Mouse (Mus musculus): ENCODE measurements at regions not wholly inside any gene's neighbourhood (a gene's known extent, or its start where the extent isn't known, plus 50 kb on each side); places are given as distances from the start of the nearest gene placed in this dataset.

DNA sequence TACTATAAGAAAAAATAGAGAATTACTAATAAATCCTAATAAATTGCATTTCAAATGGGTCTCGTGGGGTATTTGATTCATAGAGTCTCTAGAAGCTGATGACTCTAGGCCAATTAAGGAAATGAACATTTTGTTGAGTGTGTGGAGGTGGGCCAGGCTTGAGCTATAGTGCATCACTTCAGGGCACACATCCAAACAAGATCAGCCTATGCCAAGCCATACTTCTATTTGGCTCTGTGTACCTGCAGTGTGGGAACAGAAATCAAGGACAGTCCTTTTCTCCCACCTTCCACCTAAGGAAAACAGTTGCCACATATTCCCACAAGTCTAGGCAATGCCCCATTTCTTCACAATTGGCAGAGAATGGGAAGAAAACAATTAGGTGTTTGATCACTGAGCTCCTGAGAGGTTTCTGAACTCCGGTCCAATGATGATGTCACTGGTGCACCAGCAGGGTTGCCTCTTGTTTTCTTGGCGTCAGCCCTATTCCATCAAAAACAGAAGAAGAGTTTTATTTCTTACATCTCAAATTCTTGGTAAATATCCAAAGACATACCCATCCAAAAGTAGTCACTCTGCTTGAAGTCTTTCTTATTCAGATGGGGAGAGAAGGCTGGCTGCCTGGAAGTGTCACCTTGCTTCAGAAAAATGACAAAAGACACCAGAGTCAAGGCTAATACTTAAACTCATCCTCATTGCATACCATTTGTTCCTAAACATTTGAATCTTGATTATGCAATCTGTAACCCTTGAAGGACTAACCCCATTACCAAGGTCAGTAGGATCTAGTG is 2092.3 kb downstream of the 4930444P10Rik start:
- no peaks in the 10 kb centered on the region for H3K36me3 ChIP-seq
- H3K4me1 ChIP-seq, result peaks cover 6% of the 10 kb centered on the region; the same call in 1 of the 2 replicates
- H3K9ac ChIP-seq (replicated peaks), result no peak overlapping the region
- H3K27ac ChIP-seq (replicated peaks), result no peak overlapping the region
- ATAC-seq (replicated peaks), result peak; percentile 75; the same call in 1 of the 2 replicates
- H3K4me3 ChIP-seq, result no peak overlapping the region
- 41% methylated on average over 3 of the region's 3 CpGs for WGBS
- H3K9me3 ChIP-seq, result no peaks in the 10 kb centered on the region
- no peaks in the 10 kb centered on the region for H3K27me3 ChIP-seq
- no peak overlapping the region for H3K4me2 ChIP-seq (replicated peaks)

DNA sequence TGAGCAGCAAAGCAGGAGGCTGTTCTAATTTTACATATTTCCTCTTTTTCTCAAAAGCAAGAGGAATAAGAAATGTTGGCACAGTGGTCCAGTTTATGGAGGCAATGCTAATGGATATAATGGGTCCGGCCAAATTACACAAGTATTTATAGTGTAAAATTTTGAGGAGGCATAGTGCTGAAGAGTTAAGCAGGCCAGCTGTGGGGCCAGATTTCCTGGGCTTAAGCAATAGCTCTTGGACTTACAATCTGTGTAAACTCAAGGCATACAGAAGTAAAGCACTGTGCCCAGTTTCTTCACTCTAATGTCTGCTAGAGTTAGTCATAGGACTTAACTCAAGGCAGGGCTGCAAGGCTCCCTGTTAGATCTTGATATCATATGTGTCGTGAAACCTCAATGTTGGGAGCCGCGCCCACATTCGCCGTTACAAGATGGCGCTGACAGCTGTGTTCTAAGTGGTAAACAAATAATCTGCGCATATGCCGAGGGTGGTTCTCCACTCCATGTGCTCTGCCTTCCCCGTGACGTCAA is 2094.9 kb downstream of the 4930444P10Rik start:
- H3K9ac ChIP-seq (replicated peaks), result no peak overlapping the region
- WGBS, result 91% methylated on average over 9 of the region's 11 CpGs
- no peak overlapping the region for H3K4me2 ChIP-seq (replicated peaks)
- no peaks in the 10 kb centered on the region for H3K9me3 ChIP-seq
- no peak for ATAC-seq (replicated peaks)
- no peaks in the 10 kb centered on the region for H3K36me3 ChIP-seq
- H3K4me3 ChIP-seq, result no peak overlapping the region
- no peaks in the 10 kb centered on the region for H3K27me3 ChIP-seq
- peaks cover 6% of the 10 kb centered on the region; the same call in 1 of the 2 replicates for H3K4me1 ChIP-seq
- no peak overlapping the region for H3K27ac ChIP-seq (replicated peaks)

DNA sequence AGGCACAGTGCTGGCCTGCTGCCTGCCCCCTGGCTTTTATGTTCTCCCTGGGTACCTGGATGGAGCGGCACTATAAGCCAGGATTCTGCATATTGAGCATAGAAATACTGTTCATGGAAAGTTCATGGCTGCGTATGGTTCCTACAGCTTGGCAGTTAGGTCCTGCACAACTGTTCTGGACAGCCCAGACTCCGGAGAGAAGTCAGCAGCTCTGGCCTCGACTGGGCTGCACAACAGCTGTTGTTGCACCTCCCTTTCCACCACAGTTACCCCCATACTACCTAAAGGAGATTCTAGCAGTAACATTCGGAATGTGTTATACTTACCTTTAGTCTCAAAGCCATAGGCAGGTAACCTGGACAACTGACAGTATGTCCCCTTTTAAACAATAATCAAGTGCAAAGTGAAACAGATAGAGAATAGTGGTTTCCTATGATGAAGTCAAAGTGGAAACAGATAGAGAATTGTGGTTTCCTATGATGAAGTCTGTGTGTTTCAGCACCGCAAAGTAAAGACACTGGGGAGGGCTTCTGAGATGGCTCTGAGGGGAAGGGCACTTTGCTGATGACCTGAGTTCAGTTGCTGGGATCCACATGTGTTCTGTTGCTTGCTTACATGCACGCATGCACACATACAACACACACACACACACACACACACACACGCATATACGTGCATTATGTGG is 2099.2 kb downstream of the 4930444P10Rik start:
- no peaks in the 10 kb centered on the region for H3K36me3 ChIP-seq
- ATAC-seq (replicated peaks), result no peak
- no peak overlapping the region for H3K27ac ChIP-seq (replicated peaks)
- no peak overlapping the region for H3K9ac ChIP-seq (replicated peaks)
- peaks cover 7% of the 10 kb centered on the region; the same call in 1 of the 2 replicates for H3K4me1 ChIP-seq
- H3K4me2 ChIP-seq (replicated peaks), result no peak overlapping the region
- 91% methylated on average over 9 of the region's 9 CpGs for WGBS
- no peaks in the 10 kb centered on the region for H3K27me3 ChIP-seq
- no peak overlapping the region for H3K4me3 ChIP-seq
- H3K9me3 ChIP-seq, result no peaks in the 10 kb centered on the region

DNA sequence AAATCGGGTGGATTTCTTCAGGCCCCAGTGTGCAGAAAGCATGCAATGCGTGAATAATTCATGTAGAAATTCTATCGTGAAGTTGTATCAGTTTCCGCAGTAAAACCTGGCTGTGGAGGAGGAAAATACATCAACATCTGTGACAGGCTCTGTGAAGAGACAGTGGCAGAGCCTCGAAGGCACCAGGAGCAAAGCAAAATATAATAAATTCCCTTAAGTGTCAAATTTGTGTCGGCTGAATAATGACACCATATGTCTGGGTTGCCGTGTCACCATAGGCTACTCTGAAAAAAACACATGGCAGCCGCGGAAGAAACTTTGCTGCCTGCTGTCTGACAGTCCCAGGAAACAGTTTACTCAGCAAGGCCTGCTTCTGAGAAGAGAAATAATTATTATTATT is 2100.1 kb downstream of the 4930444P10Rik start:
- Histone ChIP-seq H3K27me3 (no peaks in the 10 kb centered on the region), H3K4me3 (no peak overlapping the region), H3K4me1 (peaks cover 7% of the 10 kb centered on the region; the same call in 1 of the 2 replicates), H3K9me3 (no peaks in the 10 kb centered on the region), H3K36me3 (no peaks in the 10 kb centered on the region), H3K9ac (replicated peaks) (no peak overlapping the region), H3K27ac (replicated peaks) (no peak overlapping the region), H3K4me2 (replicated peaks) (no peak overlapping the region)
- 46% methylated on average over 9 of the region's 9 CpGs for WGBS
- ATAC-seq (replicated peaks), result peak; percentile 57; the same call in 1 of the 2 replicates

DNA sequence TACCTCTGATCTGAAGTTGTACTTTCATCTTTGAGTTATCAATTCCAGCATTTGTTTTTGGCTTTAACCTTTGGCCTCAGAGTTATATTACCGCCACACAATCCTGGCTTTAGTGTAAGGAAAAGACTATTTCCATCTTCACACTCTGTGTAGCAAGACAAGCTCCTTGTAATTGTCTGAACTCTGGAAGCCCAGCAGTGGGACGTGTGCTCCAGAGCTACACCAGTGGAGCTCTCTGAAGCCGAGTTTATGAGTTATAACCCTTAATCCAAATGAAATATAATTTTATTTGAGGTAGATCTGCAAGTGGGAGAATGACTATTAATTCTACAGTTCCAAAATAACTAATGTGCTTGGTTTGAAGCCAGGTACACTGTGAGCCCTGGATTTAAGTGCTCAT is 2103.8 kb downstream of the 4930444P10Rik start:
- Histone ChIP-seq H3K9ac (replicated peaks) (no peak overlapping the region), H3K27ac (replicated peaks) (no peak overlapping the region), H3K4me2 (replicated peaks) (no peak overlapping the region), H3K9me3 (no peaks in the 10 kb centered on the region), H3K4me1 (peaks cover 7% of the 10 kb centered on the region; the same call in 1 of the 2 replicates), H3K36me3 (no peaks in the 10 kb centered on the region), H3K27me3 (no peaks in the 10 kb centered on the region), H3K4me3 (no peak overlapping the region)
- 89% methylated on average over 3 of the region's 3 CpGs for WGBS
- no peak for ATAC-seq (replicated peaks)

DNA sequence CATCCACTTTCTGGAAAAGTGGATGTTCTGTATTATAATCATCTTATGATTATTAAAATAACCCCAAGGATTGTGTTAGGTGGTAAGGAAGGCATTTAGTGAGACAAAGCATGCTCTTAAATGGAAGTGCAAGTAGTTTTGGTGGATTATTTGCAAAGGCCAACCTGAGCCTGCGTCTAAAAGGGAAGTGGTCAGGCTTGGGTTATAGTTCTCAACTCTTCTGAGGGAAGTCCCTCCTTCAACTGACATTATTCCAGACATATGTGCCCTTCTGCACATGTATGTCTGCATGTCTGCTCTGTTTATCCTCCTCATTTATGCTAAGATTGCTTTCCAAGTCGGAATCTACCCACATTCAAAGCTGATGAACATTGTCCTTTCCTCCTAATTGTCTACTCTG is 2108.3 kb downstream of the 4930444P10Rik start:
- Histone ChIP-seq H3K36me3 (no peaks in the 10 kb centered on the region), H3K9me3 (no peaks in the 10 kb centered on the region), H3K4me3 (no peak overlapping the region), H3K27me3 (no peaks in the 10 kb centered on the region), H3K4me2 (replicated peaks) (no peak overlapping the region), H3K4me1 (no peaks in the 10 kb centered on the region), H3K27ac (replicated peaks) (no peak overlapping the region), H3K9ac (replicated peaks) (no peak overlapping the region)
- ATAC-seq (replicated peaks), result no peak
- 88% methylated on average over 2 of the region's 2 CpGs for WGBS

DNA sequence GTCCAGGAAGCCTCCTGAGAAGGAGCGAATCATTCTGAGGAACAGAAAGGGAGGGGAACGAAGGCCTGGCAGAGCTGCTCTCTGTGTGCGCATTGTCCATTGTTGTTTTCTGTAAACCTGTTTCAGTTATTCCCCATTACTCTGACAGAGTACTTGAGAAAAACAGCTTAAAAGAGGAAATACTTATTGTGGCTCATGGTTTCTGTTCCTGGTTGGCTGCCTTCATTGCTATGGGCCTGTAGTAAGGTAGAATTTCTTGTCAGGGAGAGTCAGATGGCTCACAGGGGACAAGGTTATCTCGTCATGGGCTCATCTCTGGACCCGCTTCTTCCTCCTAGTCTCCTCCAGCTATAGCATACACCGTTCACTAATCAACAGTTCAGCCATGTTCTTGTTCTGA is 2112.9 kb downstream of the 4930444P10Rik start:
- Histone ChIP-seq H3K9ac (replicated peaks) (no peak overlapping the region), H3K9me3 (no peaks in the 10 kb centered on the region), H3K4me2 (replicated peaks) (no peak overlapping the region), H3K27me3 (no peaks in the 10 kb centered on the region), H3K36me3 (no peaks in the 10 kb centered on the region), H3K4me3 (no peak overlapping the region), H3K4me1 (no peaks in the 10 kb centered on the region), H3K27ac (replicated peaks) (no peak overlapping the region)
- no peak for ATAC-seq (replicated peaks)
- 84% methylated on average over 6 of the region's 6 CpGs for WGBS

DNA sequence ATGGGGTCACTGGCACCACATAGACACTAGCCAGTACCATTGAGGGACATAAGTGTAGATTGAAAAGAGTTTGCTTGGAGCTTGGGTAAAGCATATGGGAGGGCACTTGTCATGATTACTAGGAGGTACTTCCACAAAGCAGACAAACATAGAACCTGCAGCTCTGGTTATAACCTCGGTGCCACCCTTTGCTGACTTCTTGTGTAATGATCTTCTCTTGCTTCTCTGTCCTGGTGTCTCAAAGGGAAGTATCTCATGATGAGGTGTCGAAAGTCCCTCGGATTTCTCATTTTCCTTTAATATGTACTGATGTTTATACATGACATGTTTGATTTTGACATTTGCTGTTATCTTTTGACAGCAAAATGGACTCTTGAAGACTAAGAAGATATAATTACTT is 2114.5 kb downstream of the 4930444P10Rik start:
- H3K9me3 ChIP-seq, result no peaks in the 10 kb centered on the region
- WGBS, result 92% methylated on average over 3 of the region's 3 CpGs
- no peak overlapping the region for H3K4me3 ChIP-seq
- no peak overlapping the region for H3K4me2 ChIP-seq (replicated peaks)
- H3K9ac ChIP-seq (replicated peaks), result no peak overlapping the region
- H3K36me3 ChIP-seq, result no peaks in the 10 kb centered on the region
- no peaks in the 10 kb centered on the region for H3K4me1 ChIP-seq
- no peak overlapping the region for H3K27ac ChIP-seq (replicated peaks)
- ATAC-seq (replicated peaks), result no peak
- no peaks in the 10 kb centered on the region for H3K27me3 ChIP-seq

DNA sequence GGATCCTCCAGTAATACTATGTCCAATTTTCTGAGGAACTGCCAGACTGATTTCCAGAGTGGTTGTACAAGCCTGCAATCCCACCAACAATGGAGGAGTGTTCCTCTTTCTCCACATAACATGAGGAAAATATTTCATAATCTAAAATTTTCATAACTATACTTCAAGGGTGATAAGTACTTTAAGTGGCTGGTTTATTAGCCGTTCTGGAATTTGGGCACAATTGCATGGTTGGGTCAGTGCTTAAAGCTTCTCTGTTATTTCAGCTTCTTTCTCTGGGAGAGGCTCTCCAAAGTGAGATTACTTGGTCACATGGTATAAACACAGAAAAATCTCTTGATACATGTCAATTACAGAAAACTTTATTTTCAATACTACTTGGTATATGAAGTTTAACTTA is 2115.9 kb downstream of the 4930444P10Rik start:
- Histone ChIP-seq H3K27ac (replicated peaks) (no peak overlapping the region), H3K36me3 (no peaks in the 10 kb centered on the region), H3K4me3 (no peak overlapping the region), H3K9me3 (no peaks in the 10 kb centered on the region), H3K27me3 (no peaks in the 10 kb centered on the region), H3K9ac (replicated peaks) (no peak overlapping the region), H3K4me1 (no peaks in the 10 kb centered on the region), H3K4me2 (replicated peaks) (no peak overlapping the region)
- WGBS, result 96% methylated on average over 1 of the region's 1 CpGs
- ATAC-seq (replicated peaks), result no peak

DNA sequence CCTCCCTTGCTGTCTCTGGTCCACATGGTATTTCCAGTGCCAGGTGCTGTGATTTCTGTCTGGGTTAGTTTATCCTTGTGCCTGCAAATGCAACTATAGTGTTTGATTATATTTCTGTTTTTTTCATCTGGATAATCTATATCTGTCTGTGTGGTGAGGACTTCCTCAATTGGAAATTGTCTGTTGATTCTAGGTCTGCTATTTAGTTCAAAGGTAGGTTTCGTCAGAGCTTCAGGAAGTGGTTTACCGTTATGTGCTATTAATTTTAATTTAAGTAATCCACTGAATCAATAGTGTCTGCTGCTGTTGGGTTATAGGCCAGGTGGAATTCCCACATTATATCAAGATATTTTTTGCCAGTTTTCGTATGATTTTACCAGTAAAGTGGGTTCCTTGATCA is 2143.9 kb downstream of the 4930444P10Rik start:
- no peaks in the 10 kb centered on the region for H3K9me3 ChIP-seq
- no peaks in the 10 kb centered on the region for H3K4me1 ChIP-seq
- 94% methylated on average over 3 of the region's 3 CpGs for WGBS
- no peak overlapping the region for H3K4me3 ChIP-seq
- H3K27me3 ChIP-seq, result no peaks in the 10 kb centered on the region
- H3K36me3 ChIP-seq, result no peaks in the 10 kb centered on the region
- no peak overlapping the region for H3K27ac ChIP-seq (replicated peaks)
- ATAC-seq (replicated peaks), result no peak
- no peak overlapping the region for H3K9ac ChIP-seq (replicated peaks)
- no peak overlapping the region for H3K4me2 ChIP-seq (replicated peaks)

DNA sequence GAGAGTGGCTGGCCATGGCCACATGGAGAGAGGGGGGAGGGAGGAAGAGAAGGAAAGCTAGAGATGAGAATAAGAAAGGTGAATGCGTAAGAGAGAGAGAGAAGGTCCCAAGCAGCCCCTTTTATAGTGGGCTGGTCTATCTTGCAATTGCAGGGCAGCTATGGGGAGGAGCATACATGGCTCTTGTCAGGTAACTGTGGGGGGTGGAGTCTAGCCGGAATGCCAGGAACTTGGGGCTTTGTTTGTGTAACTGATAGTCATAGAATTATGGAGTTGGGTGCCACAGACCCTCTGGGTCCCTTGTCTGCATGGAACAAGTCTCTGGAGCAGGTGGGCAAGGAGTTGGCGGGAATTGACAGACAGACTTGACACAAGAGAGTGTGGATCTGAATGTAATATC is 2151.8 kb downstream of the 4930444P10Rik start:
- Histone ChIP-seq H3K9me3 (no peaks in the 10 kb centered on the region), H3K27ac (replicated peaks) (no peak overlapping the region), H3K9ac (replicated peaks) (no peak overlapping the region), H3K27me3 (no peaks in the 10 kb centered on the region), H3K4me1 (peaks cover 8% of the 10 kb centered on the region; the same call in 1 of the 2 replicates), H3K4me2 (replicated peaks) (no peak overlapping the region), H3K36me3 (no peaks in the 10 kb centered on the region), H3K4me3 (no peak overlapping the region)
- 94% methylated on average over 3 of the region's 3 CpGs for WGBS
- no peak for ATAC-seq (replicated peaks)

DNA sequence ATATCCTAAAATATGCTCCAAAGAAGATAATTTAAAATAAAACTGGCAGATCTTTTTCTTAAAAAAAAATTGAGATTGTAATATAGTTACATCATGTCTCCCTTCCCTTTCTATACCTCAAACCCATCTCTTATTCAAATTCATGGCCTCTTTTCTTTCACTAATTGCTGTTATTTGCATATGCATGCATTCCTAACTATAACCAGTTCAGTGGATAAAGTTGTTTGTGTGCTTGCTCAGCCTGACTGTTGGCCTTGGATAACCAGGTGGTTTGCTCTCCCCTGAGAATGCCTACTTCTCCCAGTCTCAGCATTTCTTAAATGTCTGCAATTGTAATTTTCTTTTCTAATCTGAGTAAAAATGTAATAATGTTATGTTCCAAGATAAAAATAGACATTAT is 2154.8 kb downstream of the 4930444P10Rik start:
- Histone ChIP-seq H3K27me3 (no peaks in the 10 kb centered on the region), H3K4me1 (peaks cover 15% of the 10 kb centered on the region; the same call in 1 of the 2 replicates), H3K36me3 (no peaks in the 10 kb centered on the region), H3K9me3 (no peaks in the 10 kb centered on the region), H3K4me2 (replicated peaks) (no peak overlapping the region), H3K27ac (replicated peaks) (no peak overlapping the region), H3K4me3 (no peak overlapping the region), H3K9ac (replicated peaks) (no peak overlapping the region)
- ATAC-seq (replicated peaks), result no peak; the same call in 1 of the 2 replicates
